Mouse (Mus musculus): Measurements from ENCODE around the gene Gm8857.
"Not testable (repeated sequence)": the region's sequence is repeated elsewhere in the genome, so short reads cannot be mapped to it uniquely, and the experiment has no call there.

Gm8857 gene

GRCm38 (mm10) chr5:10947505-10947904, at the start of gene Gm8857, which contains the start of gene Gm8871:
TSS of gene Gm8857 (plus strand) at chr5:10947807.
TSS of gene Gm8871 (plus strand) at chr5:10947805.
- DNase-seq (ENCODE audit: low spot score), result not testable (repeated sequence)

GRCm38 (mm10) chr5:10953512-10953911, 5.9 kb downstream of the Gm8857 start:
- DNase-seq (ENCODE audit: low spot score), result not testable (repeated sequence)

GRCm38 (mm10) chr5:10958057-10958456, 10.4 kb downstream of the Gm8857 start:
- peak; percentile 26 for DNase-seq (ENCODE audit: low spot score)
